Mouse (Mus musculus) heart, embryonic 11.5 days (tissue): ENCODE results near the gene Ap5m1. TPM values are rescaled to one million over a fixed set of nuclear protein-coding genes. Genes with fewer than 3 reads are reported as not detected.
"Not testable (repeated sequence)": the region's sequence is repeated elsewhere in the genome, so short reads cannot be mapped to it uniquely, and the experiment has no call there.

Source experiments
- ATAC-seq: fragments of 200-750 bp; cut with Nextera tagmentation; replicated peaks from 2 replicates; pipeline ENCODE4 v1.8.0; 2017; ENCODE audit warnings: moderate library complexity; ENCODE audit not compliant: insufficient number of reproducible peaks, low FRiP score, low TSS enrichment
- H3K27ac ChIP-seq: fragments of 300-500 bp; sonication (generic); 2 replicates; pipeline ENCODE4 v1.5.1; 2014; ENCODE audit warnings: mild to moderate bottlenecking, low read depth, low read length
- H3K27me3 ChIP-seq: fragments of 300-500 bp; sonication (generic); 2 replicates; pipeline ENCODE4 v1.6.1; 2014; ENCODE audit warnings: mild to moderate bottlenecking, low read length, mixed read lengths; ENCODE audit not compliant: control insufficient read depth, insufficient read depth
- H3K36me3 ChIP-seq: fragments of 300-500 bp; sonication (generic); 2 replicates; pipeline ENCODE4 v1.6.1; 2014; ENCODE audit warnings: mild to moderate bottlenecking, low read length, moderate library complexity, mixed read lengths; ENCODE audit not compliant: control insufficient read depth, insufficient read depth
- H3K4me1 ChIP-seq: fragments of 300-500 bp; sonication (generic); 2 replicates; pipeline ENCODE4 v1.6.1; 2014; ENCODE audit warnings: low read length; ENCODE audit not compliant: control insufficient read depth, insufficient read depth
- H3K4me2 ChIP-seq: fragments of 300-500 bp; sonication (generic); 2 replicates; pipeline ENCODE4 v1.6.1; 2014; ENCODE audit warnings: mild to moderate bottlenecking, moderate library complexity
- H3K4me3 ChIP-seq: fragments of 300-500 bp; sonication (generic); 2 replicates; pipeline ENCODE4 v1.5.1; 2014; ENCODE audit warnings: low read depth, low read length
- H3K9ac ChIP-seq: fragments of 300-500 bp; sonication (generic); 2 replicates; pipeline ENCODE4 v1.6.1; 2014; ENCODE audit warnings: mild to moderate bottlenecking, low read depth, low read length, moderate library complexity
- H3K9me3 ChIP-seq: fragments of 300-500 bp; sonication (generic); replicated peaks from 2 replicates; pipeline ENCODE4 v1.6.1; 2016; ENCODE audit warnings: low read length; ENCODE audit not compliant: control insufficient read depth
- WGBS: fragments of 180-500 bp; shearing (Covaris S2); extraction: QIAGEN DNeasy Blood & Tissue Kit; methylation state at CpG from one replicate; pipeline ENCODE4 v1.1.7; 2014; ENCODE audit not compliant: insufficient replicate concordance; 5-methylcytosine and 5-hydroxymethylcytosine counted together
- polyA plus RNA-seq: library from polyadenylated mRNA; unstranded; fragments of >200 nt; fragmentation: Nextera tagmentation; extraction: Ambion mirVana; gene quantifications from 2 replicates; pipeline ENCODE4 v1.2.1, GENCODE M21; 2014

Ap5m1 gene
- polyA plus RNA-seq, 1 experiment from 2014 or later, result 23.6 TPM

DNA sequence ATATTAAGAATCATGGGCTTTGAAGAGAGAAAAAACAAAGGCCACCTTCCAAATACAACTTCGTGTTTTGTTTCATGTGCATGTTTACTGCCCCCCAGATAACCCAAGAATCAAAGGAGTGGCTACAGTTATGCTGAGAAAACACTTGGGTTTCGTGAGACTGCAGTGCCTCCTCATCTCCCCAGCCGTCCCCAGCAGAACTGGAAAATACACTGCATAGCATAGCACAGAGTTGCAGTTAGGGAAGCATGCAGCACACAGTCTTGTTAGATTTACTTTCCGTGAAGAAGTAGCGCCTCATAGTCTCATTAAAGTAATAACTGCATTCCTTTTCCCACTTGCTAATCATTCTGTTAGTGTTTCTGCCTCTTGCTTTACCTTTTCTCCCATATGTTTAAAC, 24.2 kb downstream of the Ap5m1 start:
- WGBS, result 64% methylated on average over 5 of the region's 5 CpGs

DNA sequence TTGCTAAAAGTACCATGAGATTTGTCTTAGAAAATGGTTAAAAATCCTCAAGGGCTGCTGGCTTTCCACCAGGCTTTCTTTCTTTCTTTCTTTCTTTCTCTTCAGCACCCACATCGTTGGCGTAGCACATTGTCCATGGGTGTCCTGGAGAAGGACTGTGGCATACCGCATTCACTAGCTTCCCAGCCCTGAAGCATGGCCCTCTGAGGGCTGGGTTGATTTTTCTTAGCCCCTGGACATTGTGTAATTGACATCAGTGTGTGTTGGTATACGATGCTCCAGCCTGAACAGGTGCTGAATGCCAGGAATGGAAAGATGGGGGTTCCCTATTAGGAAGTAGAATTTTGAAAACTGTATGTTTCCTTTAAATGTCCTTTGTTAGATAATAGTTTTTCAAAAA, 25.4 kb downstream of the Ap5m1 start:
- ATAC-seq, result no peak
- Histone ChIP-seq H3K36me3 (no peaks in the 10 kb centered on the region), H3K27me3 (no peaks in the 10 kb centered on the region), H3K9me3 (no peaks in the 10 kb centered on the region), H3K4me1 (no peaks in the 10 kb centered on the region), H3K4me3 (no peak overlapping the region), H3K9ac (no peak overlapping the region), H3K27ac (no peak overlapping the region), H3K4me2 (no peak overlapping the region)
- WGBS, result 91% methylated on average over 4 of the region's 4 CpGs

More for the DNA sequence above, 24.2 kb downstream of the Ap5m1 start:
- no peak for ATAC-seq
- H3K27me3 ChIP-seq, result no peaks in the 10 kb centered on the region
- no peaks in the 10 kb centered on the region for H3K36me3 ChIP-seq
- no peak overlapping the region for H3K9ac ChIP-seq
- no peaks in the 10 kb centered on the region for H3K4me1 ChIP-seq
- no peak overlapping the region for H3K27ac ChIP-seq
- H3K9me3 ChIP-seq, result no peaks in the 10 kb centered on the region
- H3K4me3 ChIP-seq, result no peak overlapping the region
- H3K4me2 ChIP-seq, result no peak overlapping the region

- H3K27me3 ChIP-seq, H3K36me3 ChIP-seq, ATAC-seq, H3K9me3 ChIP-seq, H3K4me1 ChIP-seq, H3K4me2 ChIP-seq, H3K9ac ChIP-seq, H3K27ac ChIP-seq, H3K4me3 ChIP-seq: not testable (repeated sequence)
- 68% methylated on average over 1 of the region's 1 CpGs for WGBS
Measured at GRCm38 (mm10) chr14:49091755-49092154, 25.9 kb downstream of the Ap5m1 start.

GRCm38 (mm10) chr14:49118381-49118780, 52.5 kb downstream of the Ap5m1 start:
- no peaks in the 10 kb centered on the region for H3K4me1 ChIP-seq
- no peak overlapping the region for H3K27ac ChIP-seq
- 13% methylated on average over 7 of the region's 7 CpGs for WGBS
- H3K9me3 ChIP-seq, result no peaks in the 10 kb centered on the region
- H3K36me3 ChIP-seq, result no peaks in the 10 kb centered on the region
- H3K9ac ChIP-seq, result no peak overlapping the region
- H3K27me3 ChIP-seq, result no peaks in the 10 kb centered on the region
- H3K4me2 ChIP-seq, result no peak overlapping the region
- ATAC-seq, result no peak
- no peak overlapping the region for H3K4me3 ChIP-seq

DNA sequence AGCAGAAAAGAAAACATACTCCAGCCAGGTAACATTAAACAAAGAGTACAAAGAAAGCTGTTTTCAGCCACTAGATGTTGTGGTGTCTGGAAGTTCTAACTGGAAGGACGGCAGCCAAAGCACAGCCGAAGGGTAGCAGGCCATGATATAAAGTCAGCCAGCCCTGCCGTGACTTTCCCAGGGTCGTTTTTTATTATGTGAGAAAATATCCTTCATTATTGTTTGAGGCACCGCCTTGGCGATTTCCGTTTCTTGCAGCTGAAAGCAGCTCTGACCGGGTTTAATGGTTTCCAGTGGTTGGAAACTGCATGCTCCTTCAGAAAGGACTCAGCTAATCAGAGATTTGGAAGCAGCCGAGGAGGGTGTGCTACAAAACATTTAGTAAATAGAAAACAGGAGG, 55.8 kb downstream of the Ap5m1 start:
- Histone ChIP-seq H3K4me1 (no peaks in the 10 kb centered on the region), H3K9me3 (no peaks in the 10 kb centered on the region), H3K36me3 (no peaks in the 10 kb centered on the region), H3K9ac (no peak overlapping the region), H3K27ac (no peak overlapping the region), H3K4me2 (no peak overlapping the region), H3K27me3 (no peaks in the 10 kb centered on the region), H3K4me3 (no peak overlapping the region)
- WGBS, result 72% methylated on average over 9 of the region's 9 CpGs
- ATAC-seq, result no peak

DNA sequence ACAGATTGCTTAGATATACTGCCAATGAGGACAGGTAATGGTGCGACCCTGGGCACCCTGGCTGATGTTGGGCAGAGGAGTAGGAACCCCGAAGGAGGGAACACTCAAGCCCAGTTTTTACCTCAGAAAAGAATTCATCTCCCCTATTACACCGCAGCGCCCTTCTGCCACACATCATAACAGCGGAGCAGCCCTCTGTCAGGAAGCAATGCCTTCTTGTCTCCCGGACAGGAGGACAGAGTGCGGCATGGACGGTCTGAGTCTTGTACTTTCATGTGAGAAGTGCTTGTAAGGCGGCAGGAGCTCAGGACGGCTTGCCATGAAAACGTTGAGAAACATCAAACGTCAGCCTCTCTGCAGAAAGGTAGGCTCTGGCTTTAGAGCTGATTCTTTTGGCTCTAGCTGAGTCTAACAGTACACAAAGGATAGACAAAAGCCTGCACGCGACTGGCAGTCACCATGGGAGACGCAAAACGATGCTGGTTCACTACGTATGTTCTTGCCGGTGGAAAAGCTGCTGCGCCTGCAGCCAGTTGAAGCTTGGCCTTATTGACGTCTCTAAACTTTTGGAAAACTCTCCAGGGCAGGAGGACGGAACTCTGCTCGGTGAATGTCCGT, 61.4 kb downstream of the Ap5m1 start:
- WGBS, result 81% methylated on average over 23 of the region's 23 CpGs
- Histone ChIP-seq H3K36me3 (no peaks in the 10 kb centered on the region), H3K4me1 (no peaks in the 10 kb centered on the region), H3K4me3 (no peak overlapping the region), H3K27ac (no peak overlapping the region), H3K27me3 (no peaks in the 10 kb centered on the region), H3K4me2 (no peak overlapping the region), H3K9me3 (no peaks in the 10 kb centered on the region), H3K9ac (no peak overlapping the region)
- ATAC-seq, result no peak

- H3K9me3 ChIP-seq, result no peaks in the 10 kb centered on the region
- WGBS, result 69% methylated on average over 10 of the region's 10 CpGs
Measured at GRCm38 (mm10) chr14:49128544-49129263, 62.8 kb downstream of the Ap5m1 start.

DNA sequence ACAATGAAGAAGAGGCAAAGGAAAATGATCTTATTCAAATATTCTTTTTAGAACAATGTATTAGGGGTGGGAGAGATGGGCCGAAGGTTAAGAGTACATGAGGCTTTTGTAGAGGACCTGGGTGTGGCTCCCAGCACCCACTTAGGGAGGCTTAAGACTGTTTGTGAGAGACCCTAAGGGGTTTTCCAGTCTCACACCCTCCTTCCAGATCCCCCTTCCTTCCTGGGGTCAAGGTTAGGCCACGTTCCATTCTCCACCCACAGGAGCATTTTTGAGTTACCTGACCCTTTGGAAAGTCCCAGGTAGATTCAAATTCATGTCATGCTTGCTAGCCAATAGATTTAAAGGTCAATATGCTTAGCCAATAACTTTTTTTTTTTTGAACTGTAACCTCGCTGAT, 66.5 kb downstream of the Ap5m1 start:
- H3K36me3 ChIP-seq, result no peaks in the 10 kb centered on the region
- H3K4me2 ChIP-seq, result no peak overlapping the region
- no peak for ATAC-seq
- no peaks in the 10 kb centered on the region for H3K27me3 ChIP-seq
- no peak overlapping the region for H3K4me3 ChIP-seq
- H3K9me3 ChIP-seq, result no peaks in the 10 kb centered on the region
- no peaks in the 10 kb centered on the region for H3K4me1 ChIP-seq
- H3K27ac ChIP-seq, result no peak overlapping the region
- no peak overlapping the region for H3K9ac ChIP-seq
- WGBS, result 79% methylated on average over 3 of the region's 3 CpGs

More at GRCm38 (mm10) chr14:49128544-49129263, 62.8 kb downstream of the Ap5m1 start:
- ATAC-seq, result no peak
- H3K4me1 ChIP-seq, result no peaks in the 10 kb centered on the region
- no peaks in the 10 kb centered on the region for H3K27me3 ChIP-seq
- H3K36me3 ChIP-seq, result no peaks in the 10 kb centered on the region
- H3K27ac ChIP-seq, result no peak overlapping the region
- no peak overlapping the region for H3K9ac ChIP-seq
- H3K4me2 ChIP-seq, result no peak overlapping the region
- H3K4me3 ChIP-seq, result no peak overlapping the region

DNA sequence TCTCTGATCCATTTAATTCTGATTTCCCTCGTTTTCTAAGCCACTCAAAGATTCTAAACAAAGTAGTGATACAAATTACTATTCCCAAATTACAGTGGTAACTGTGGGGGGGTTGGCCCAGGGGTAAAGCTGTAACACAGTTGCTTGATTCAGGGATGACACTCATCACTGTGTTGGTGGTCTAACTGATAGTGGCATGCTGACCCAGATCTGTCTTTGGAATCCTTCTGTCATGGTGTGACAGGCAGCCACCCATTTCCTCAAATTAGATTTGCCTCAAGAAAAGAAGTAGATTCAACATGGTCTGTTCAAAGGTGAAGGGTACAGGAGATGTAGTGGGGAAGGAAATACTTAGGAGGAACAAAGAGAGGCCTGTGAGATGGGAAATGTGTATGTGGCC, 72.3 kb downstream of the Ap5m1 start:
- ATAC-seq, result no peak
- 51% methylated on average over 1 of the region's 1 CpGs for WGBS
- no peak overlapping the region for H3K4me3 ChIP-seq
- no peak overlapping the region for H3K4me2 ChIP-seq
- H3K27me3 ChIP-seq, result no peaks in the 10 kb centered on the region
- no peaks in the 10 kb centered on the region for H3K9me3 ChIP-seq
- no peak overlapping the region for H3K27ac ChIP-seq
- no peak overlapping the region for H3K9ac ChIP-seq
- no peaks in the 10 kb centered on the region for H3K36me3 ChIP-seq
- no peaks in the 10 kb centered on the region for H3K4me1 ChIP-seq
